Mouse (Mus musculus) thymus, adult 2 months (tissue): ENCODE results near the gene Ttc39a. TPM values are rescaled to one million over a fixed set of nuclear protein-coding genes. Genes with fewer than 3 reads are reported as not detected.

ENCODE experiments used
- DNase-seq: peaks from one replicate; pipeline ENCODE4 v3.0.0; 2021
- H3K27ac ChIP-seq: fragments of 200-500 bp; 2 replicates; pipeline ENCODE4 v1.5.1; 2012; ENCODE audit warnings: low read length, control low read depth; ENCODE audit not compliant: control insufficient read depth, insufficient read depth
- H3K27me3 ChIP-seq: fragments of 200-500 bp; 2 replicates; pipeline ENCODE4 v1.6.1; 2012; ENCODE audit warnings: mild to moderate bottlenecking, low read length, moderate library complexity, mixed read lengths; ENCODE audit not compliant: control insufficient read depth, insufficient read depth
- H3K36me3 ChIP-seq: fragments of 200-500 bp; 2 replicates; pipeline ENCODE4 v1.6.1; 2012; ENCODE audit warnings: mild to moderate bottlenecking, low read length, moderate library complexity; ENCODE audit not compliant: control insufficient read depth, insufficient read depth
- H3K4me1 ChIP-seq: fragments of 200-500 bp; replicated peaks from 2 replicates; pipeline ENCODE4 v1.6.1; 2012; ENCODE audit warnings: low read length; ENCODE audit not compliant: control insufficient read depth, insufficient read depth
- H3K4me3 ChIP-seq: fragments of 200-500 bp; 2 replicates; pipeline ENCODE4 v1.5.1; 2012; ENCODE audit warnings: mild to moderate bottlenecking, low read length, control low read depth, moderate library complexity; ENCODE audit not compliant: control insufficient read depth, insufficient read depth
- CTCF ChIP-seq: fragments of 200-500 bp; IDR thresholded peaks from 2 replicates; pipeline ENCODE4 v1.5.1; 2012; ENCODE audit warnings: mild to moderate bottlenecking, control low read depth, low read length, moderate library complexity, borderline replicate concordance; ENCODE audit not compliant: control insufficient read depth, poor library complexity, insufficient read depth; ENCODE audit errors: extremely low read depth
- POLR2A ChIP-seq: fragments of 200-500 bp; IDR thresholded peaks from 2 replicates; pipeline ENCODE4 v1.6.1; 2012; ENCODE audit warnings: mild to moderate bottlenecking, low read length, control low read depth, moderate library complexity; ENCODE audit not compliant: control insufficient read depth, poor library complexity, insufficient read depth; ENCODE audit errors: extremely low read depth
- WGBS: fragments of 180-500 bp; shearing (Covaris S2); methylation state at CpG from one replicate; pipeline ENCODE4 v1.1.7; 2018; 5-methylcytosine and 5-hydroxymethylcytosine counted together
- polyA plus RNA-seq: library from polyadenylated mRNA; depleted of rRNA; stranded (reverse); fragments of >200 nt; gene quantifications from 2 replicates; pipeline ENCODE4 v1.2.3, GENCODE M21; 2012

The Ttc39a gene
- polyA plus RNA-seq, 1 experiment: 15.0 TPM

- TF ChIP-seq CTCF (no peak), POLR2A (no peak)
- no peak overlapping the region for H3K27ac ChIP-seq
- H3K36me3 ChIP-seq: no peaks in the 10 kb centered on the region
- WGBS: 83% methylated on average over 3 of the region's 3 CpGs
- no peaks in the 10 kb centered on the region for H3K27me3 ChIP-seq
- DNase-seq: no peak
- H3K4me3 ChIP-seq: no peak overlapping the region
- H3K4me1 ChIP-seq: no peaks in the 10 kb centered on the region
Observed at GRCm38 (mm10) chr4:109439825-109440248, 33.4 kb downstream of the Ttc39a start.

- no peak overlapping the region for H3K27ac ChIP-seq
- no peak overlapping the region for H3K4me3 ChIP-seq
Observed at GRCm38 (mm10) chr4:109440381-109440780, 34.0 kb downstream of the Ttc39a start.

DNA sequence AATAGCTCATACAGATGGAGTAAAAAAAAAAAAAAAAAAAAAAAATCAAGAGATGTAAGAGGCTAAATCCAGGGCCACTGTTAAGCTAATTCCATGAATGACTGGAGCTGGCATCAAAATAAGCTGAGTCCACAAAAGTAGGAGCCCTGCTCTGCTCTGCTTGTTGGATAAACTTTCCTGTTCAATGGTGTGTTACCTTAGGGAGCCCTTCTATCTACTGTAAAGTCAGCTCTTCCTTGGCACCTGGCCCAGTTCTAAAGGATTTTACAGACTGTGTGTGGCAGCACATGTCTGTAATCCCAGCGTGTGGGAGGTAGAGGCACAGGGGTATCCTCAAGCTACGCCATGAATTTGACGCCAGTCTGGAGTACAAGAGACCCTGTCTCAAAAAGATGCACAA is 34.6 kb downstream of the Ttc39a start:
- H3K27me3 ChIP-seq: no peaks in the 10 kb centered on the region
- no peaks in the 10 kb centered on the region for H3K4me1 ChIP-seq
- no peak for DNase-seq
- H3K4me3 ChIP-seq: no peak overlapping the region
- H3K27ac ChIP-seq: no peak overlapping the region
- 100% methylated on average over 3 of the region's 3 CpGs for WGBS
- no peaks in the 10 kb centered on the region for H3K36me3 ChIP-seq
- TF ChIP-seq CTCF (no peak), POLR2A (no peak)

More at GRCm38 (mm10) chr4:109440381-109440780, 34.0 kb downstream of the Ttc39a start:
- TF ChIP-seq CTCF (no peak), POLR2A (no peak)
- Histone ChIP-seq H3K27me3 (no peaks in the 10 kb centered on the region), H3K36me3 (no peaks in the 10 kb centered on the region), H3K4me1 (no peaks in the 10 kb centered on the region)
- no peak for DNase-seq
- WGBS: 97% methylated on average over 5 of the region's 5 CpGs

GRCm38 (mm10) chr4:109442126-109442525 is 35.7 kb downstream of the Ttc39a start:
- 94% methylated on average over 7 of the region's 7 CpGs for WGBS
- H3K27ac ChIP-seq: no peak overlapping the region
- no peak for DNase-seq

DNA sequence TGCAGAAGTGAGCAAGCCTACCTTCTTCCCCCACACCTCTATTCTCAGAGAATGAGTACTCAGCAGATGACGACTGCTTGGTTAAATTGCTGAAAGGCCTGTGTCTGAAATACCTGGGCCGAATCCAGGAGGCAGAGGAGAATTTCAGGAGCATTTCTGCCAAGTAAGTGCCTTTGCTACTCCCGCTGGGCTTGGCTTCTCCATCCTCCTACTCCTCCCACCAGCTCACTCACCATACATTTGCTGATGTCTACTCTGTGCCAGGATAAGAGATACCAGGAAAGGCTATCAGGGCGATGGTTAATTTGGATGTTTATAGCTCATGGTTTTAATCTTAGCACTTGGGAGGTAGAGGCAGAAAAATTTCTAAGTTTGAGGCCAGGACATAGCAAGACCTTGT is 36.2 kb downstream of the Ttc39a start:
- H3K36me3 ChIP-seq: no peaks in the 10 kb centered on the region
- TF ChIP-seq CTCF (no peak), POLR2A (no peak)
- DNase-seq: no peak
- 97% methylated on average over 4 of the region's 4 CpGs for WGBS
- H3K4me3 ChIP-seq: no peak overlapping the region
- no peak overlapping the region for H3K27ac ChIP-seq
- H3K27me3 ChIP-seq: no peaks in the 10 kb centered on the region
- H3K4me1 ChIP-seq: no peaks in the 10 kb centered on the region

More at GRCm38 (mm10) chr4:109442126-109442525, 35.7 kb downstream of the Ttc39a start:
- Histone ChIP-seq H3K4me1 (no peaks in the 10 kb centered on the region), H3K36me3 (no peaks in the 10 kb centered on the region), H3K27me3 (no peaks in the 10 kb centered on the region), H3K4me3 (no peak overlapping the region)
- TF ChIP-seq POLR2A: no peak
- TF ChIP-seq CTCF: no peak

DNA sequence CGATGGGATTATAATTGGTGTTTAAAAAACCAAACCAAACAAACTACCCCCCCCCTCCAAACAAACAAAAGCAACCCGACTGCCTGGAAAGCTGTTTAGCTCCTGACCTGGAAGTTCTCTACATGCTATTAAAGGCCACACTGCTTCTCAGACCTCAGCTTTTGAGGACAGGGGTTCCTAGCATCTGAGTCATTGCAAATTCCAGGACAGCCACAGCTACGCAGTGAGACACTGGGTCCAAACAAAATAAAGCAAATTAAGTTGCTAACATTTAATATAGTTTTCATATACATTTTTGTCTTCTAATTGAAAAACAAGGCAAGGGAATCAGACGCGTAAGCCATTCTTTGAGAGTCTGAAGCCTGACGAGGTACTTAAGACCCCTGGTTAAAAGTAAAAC is 38.0 kb downstream of the Ttc39a start:
- no peak overlapping the region for H3K27ac ChIP-seq
- no peak for TF ChIP-seq CTCF
- DNase-seq: no peak
- H3K27me3 ChIP-seq: no peaks in the 10 kb centered on the region
- no peaks in the 10 kb centered on the region for H3K4me1 ChIP-seq
- H3K36me3 ChIP-seq: no peaks in the 10 kb centered on the region
- WGBS: 94% methylated on average over 6 of the region's 6 CpGs
- H3K4me3 ChIP-seq: no peak overlapping the region

DNA sequence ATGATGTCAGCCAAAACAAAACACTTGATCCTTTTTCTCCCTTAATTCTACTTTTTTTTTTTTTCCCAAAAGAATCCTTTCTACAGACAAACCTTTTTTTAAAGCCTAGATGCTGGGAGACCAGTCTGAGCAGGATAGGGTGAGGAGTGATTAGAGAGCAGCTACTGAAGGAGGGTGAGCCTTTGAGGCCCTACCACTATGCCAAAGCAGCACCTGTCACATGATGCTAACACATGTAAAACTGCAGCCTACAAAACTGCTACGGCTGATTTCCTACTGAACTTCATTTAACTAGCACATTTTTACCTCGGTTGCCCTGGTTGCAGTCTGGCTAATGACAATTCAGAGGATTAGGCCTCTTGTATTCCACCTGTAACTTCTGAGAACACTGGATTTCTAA is 38.5 kb downstream of the Ttc39a start:
- TF ChIP-seq CTCF: no peak
- TF ChIP-seq POLR2A: no peak
- 87% methylated on average over 2 of the region's 2 CpGs for WGBS
- no peaks in the 10 kb centered on the region for H3K27me3 ChIP-seq
- no peak overlapping the region for H3K4me3 ChIP-seq
- H3K27ac ChIP-seq: no peak overlapping the region
- H3K4me1 ChIP-seq: no peaks in the 10 kb centered on the region
- DNase-seq: no peak
- H3K36me3 ChIP-seq: no peaks in the 10 kb centered on the region
